Mouse (Mus musculus) cortical plate, adult 2 months (tissue): ENCODE measurements at regions not wholly inside any gene's neighbourhood (a gene's known extent, or its start where the extent isn't known, plus 50 kb on each side); places are given as distances from the start of the nearest gene placed in this dataset.

ENCODE experiments used
- CTCF ChIP-seq: fragments of 200-500 bp; IDR thresholded peaks from 2 replicates; pipeline ENCODE4 v1.5.1; 2011; ENCODE audit warnings: mild to moderate bottlenecking, control low read depth, low read length; ENCODE audit not compliant: insufficient read depth; ENCODE audit errors: extremely low read depth
- POLR2A ChIP-seq: fragments of 200-500 bp; IDR thresholded peaks from 2 replicates; pipeline ENCODE4 v1.6.1; 2011; ENCODE audit warnings: mild to moderate bottlenecking, low read length, control low read depth; ENCODE audit not compliant: insufficient read depth; ENCODE audit errors: extremely low read depth

GRCm38 (mm10) chr17:9741321-9741720 lies 71.8 kb upstream of the Pabpc6 start:
- no peak for TF ChIP-seq POLR2A
- TF ChIP-seq CTCF, result no peak
